In the genomic region with DNA sequence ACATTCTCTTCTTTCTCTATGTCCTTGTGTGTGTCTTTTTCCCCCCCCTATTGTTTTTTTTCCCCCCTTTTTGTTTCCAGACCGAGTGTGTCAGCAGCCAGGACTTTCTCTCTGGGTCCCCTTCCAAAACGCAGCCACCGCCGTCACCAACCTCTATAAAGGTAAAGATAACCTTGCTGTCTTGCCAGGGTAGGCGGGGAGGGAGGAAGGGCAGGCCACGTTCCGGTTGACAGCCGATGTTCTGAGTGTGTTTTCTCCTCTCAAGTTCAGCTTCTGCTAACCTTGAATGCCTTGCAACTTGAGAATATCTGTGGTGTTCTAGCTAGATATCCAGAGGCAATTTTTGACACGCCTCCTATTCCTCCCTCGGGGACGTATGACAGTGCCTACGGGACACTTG, we compare ENCODE assay signal across 8 mouse cellular contexts. TPM values are rescaled to one million over a fixed set of nuclear protein-coding genes. Genes with fewer than 3 reads are reported as not detected.
A peak's percentile ranks its signal among the peaks of the same experiment; 100 is the strongest.
DNase-seq lines count a peak whose midpoint lies in the region; ATAC-seq and TF ChIP-seq lines count a peak whose summit lies in the region.

No protein-coding gene starts in this region.

- H3K27me3 ChIP-seq in heart, embryonic 10.5 days (ENCODE audit: insufficient read depth, poor library complexity, severe bottlenecking) = no peaks in the 10 kb centered on the region
- H3K27me3 ChIP-seq in kidney, embryonic 16.5 days (ENCODE audit: insufficient read depth, low read length) = no peaks in the 10 kb centered on the region
- H3K27me3 ChIP-seq in midbrain, embryonic 11.5 days (ENCODE audit: control insufficient read depth, insufficient read depth, low read length) = no peaks in the 10 kb centered on the region
- H3K27me3 ChIP-seq in thymus, adult 2 months (ENCODE audit: control insufficient read depth, insufficient read depth, low read length) = no peaks in the 10 kb centered on the region

- WGBS in heart, embryonic 10.5 days = 6% methylated on average over 12 of the region's 12 CpGs
- WGBS in kidney, embryonic 16.5 days = 1% methylated on average over 12 of the region's 12 CpGs
- WGBS in midbrain, embryonic 11.5 days = 6% methylated on average over 12 of the region's 12 CpGs
- WGBS in thymus, adult 2 months = 15% methylated on average over 12 of the region's 12 CpGs

- peak overlapping the region; percentile 94 for H3K9ac ChIP-seq in kidney, embryonic 16.5 days (replicated peaks; ENCODE audit: low read length)
- peak overlapping the region; percentile 95 for H3K9ac ChIP-seq in midbrain, embryonic 11.5 days (ENCODE audit: low read length)

- peak overlapping the region; percentile 97 for H3K27ac ChIP-seq in heart, embryonic 10.5 days
- H3K27ac ChIP-seq in kidney, embryonic 16.5 days (ENCODE audit: low read length) = peak overlapping the region; percentile 92
- no peak overlapping the region; the same call in 1 of the 2 replicates for H3K27ac ChIP-seq in midbrain, embryonic 11.5 days (ENCODE audit: low read depth, low read length)
- peak overlapping the region; percentile 13; the same call in 1 of the 2 replicates for H3K27ac ChIP-seq in thymus, adult 2 months (ENCODE audit: control insufficient read depth, insufficient read depth, low read length)

- peaks cover 34% of the 10 kb centered on the region for H3K36me3 ChIP-seq in heart, embryonic 10.5 days
- peaks cover 10% of the 10 kb centered on the region; the same call in 1 of the 2 replicates for H3K36me3 ChIP-seq in kidney, embryonic 16.5 days (ENCODE audit: insufficient read depth, low read length)
- H3K36me3 ChIP-seq in midbrain, embryonic 11.5 days (ENCODE audit: control insufficient read depth, insufficient read depth, low read length) = peaks cover 3% of the 10 kb centered on the region; the same call in 1 of the 2 replicates
- peaks cover 4% of the 10 kb centered on the region; the same call in 1 of the 2 replicates for H3K36me3 ChIP-seq in thymus, adult 2 months (ENCODE audit: control insufficient read depth, insufficient read depth, low read length)

- H3K9me3 ChIP-seq in heart, embryonic 10.5 days = no peaks in the 10 kb centered on the region
- no peaks in the 10 kb centered on the region for H3K9me3 ChIP-seq in kidney, embryonic 16.5 days (ENCODE audit: low read length)
- H3K9me3 ChIP-seq in midbrain, embryonic 11.5 days (ENCODE audit: control insufficient read depth, low read length) = no peaks in the 10 kb centered on the region

- peak; percentile 15 to 25 for DNase-seq in left cerebral cortex, postnatal 36 days (ENCODE audit: low spot score in 2 of 2)
- no peak for DNase-seq in left cerebral cortex, adult 9 months (ENCODE audit: low spot score in 2 of 2)
- DNase-seq in cerebellum, postnatal 14 days = peak; percentile 32 to 41
- no peak for DNase-seq in heart, embryonic 10.5 days (ENCODE audit: low spot score)
- no peak for DNase-seq in midbrain, embryonic 11.5 days (ENCODE audit: low spot score, missing footprints)
- peak; percentile 27 for DNase-seq in thymus, adult 2 months
- no peak for DNase-seq in frontal cortex, adult 2 months (ENCODE audit: extremely low spot score in 1 of 2, low spot score in 1 of 2)

- TF ChIP-seq CTCF in thymus, adult 2 months (IDR thresholded peaks at IDR 0.05; ENCODE audit: borderline replicate concordance, control insufficient read depth, extremely low read depth, insufficient read depth, low read length, poor library complexity) = no peak

- no peak for TF ChIP-seq POLR2A in thymus, adult 2 months (IDR thresholded peaks at IDR 0.05; ENCODE audit: control insufficient read depth, extremely low read depth, insufficient read depth, low read length, poor library complexity)

- peak overlapping the region; percentile 92 for H3K4me3 ChIP-seq in heart, embryonic 10.5 days
- peak overlapping the region; percentile 98 for H3K4me3 ChIP-seq in kidney, embryonic 16.5 days (ENCODE audit: low read length)
- H3K4me3 ChIP-seq in midbrain, embryonic 11.5 days (ENCODE audit: low read depth, low read length) = peak overlapping the region; percentile 99
- peak overlapping the region; percentile 89 for H3K4me3 ChIP-seq in thymus, adult 2 months (ENCODE audit: control insufficient read depth, insufficient read depth, low read length)

- peak overlapping the region; percentile 94 for H3K4me2 ChIP-seq in kidney, embryonic 16.5 days (replicated peaks; ENCODE audit: low read depth, low read length)
- peak overlapping the region; percentile 61 for H3K4me2 ChIP-seq in midbrain, embryonic 11.5 days

- H3K4me1 ChIP-seq in heart, embryonic 10.5 days = peaks cover 18% of the 10 kb centered on the region; the same call in 1 of the 2 replicates
- peaks cover 41% of the 10 kb centered on the region for H3K4me1 ChIP-seq in kidney, embryonic 16.5 days (ENCODE audit: insufficient read depth, low read length)
- H3K4me1 ChIP-seq in midbrain, embryonic 11.5 days (ENCODE audit: control insufficient read depth, insufficient read depth, low read length) = peaks cover 20% of the 10 kb centered on the region
- peaks cover 9% of the 10 kb centered on the region for H3K4me1 ChIP-seq in thymus, adult 2 months (replicated peaks; ENCODE audit: control insufficient read depth, insufficient read depth, low read length)

- intact Hi-C loops in left cerebral cortex, postnatal 36 days (cut with DNase I) = loop anchor here (10.0 kb wide), 1 partner anchor 126 kb away; no protein-coding TSS in a partner anchor

- no peak for ATAC-seq in kidney, embryonic 16.5 days (ENCODE audit: low FRiP score, low TSS enrichment)
- no peak for ATAC-seq in midbrain, embryonic 11.5 days (ENCODE audit: low FRiP score)

RNA-seq across cellular contexts. Expression of gene 1810013L24Rik, which starts 1.3 kb away (rescaled TPM):
- total RNA-seq in left cerebral cortex, postnatal 36 days (2021) = 100 to 1,000 TPM in 1 of 2 experiments, 10 to 100 TPM in 1; 98.2 to 105 TPM
- polyA plus RNA-seq in heart, embryonic 10.5 days (2016; fragmentation: Nextera tagmentation; extraction: Ambion mirVana) = 17.3 and 21.3 TPM in 2 replicates
- 18.5 and 19.8 TPM in 2 replicates for polyA plus RNA-seq in kidney, embryonic 16.5 days (2015; fragmentation: Nextera tagmentation; extraction: Ambion mirVana)
- polyA plus RNA-seq in midbrain, embryonic 11.5 days (2014; fragmentation: Nextera tagmentation; extraction: Ambion mirVana) = 21.6 and 23.7 TPM in 2 replicates
- 28.4 and 29.5 TPM in 2 replicates for polyA plus RNA-seq in thymus, adult 2 months (2012; rRNA removed)
- 47.8 and 47.9 TPM in 2 replicates for polyA plus RNA-seq in frontal cortex, adult 2 months (2012; rRNA removed)

RNA-seq across cellular contexts. Expression of gene Usp7, which starts 39.1 kb away (rescaled TPM):
- total RNA-seq in left cerebral cortex, postnatal 36 days (2021) = 100 to 1,000 TPM; 134 to 175 TPM
- polyA plus RNA-seq in heart, embryonic 10.5 days (2016; fragmentation: Nextera tagmentation; extraction: Ambion mirVana) = 16.8 and 24.3 TPM in 2 replicates
- polyA plus RNA-seq in kidney, embryonic 16.5 days (2015; fragmentation: Nextera tagmentation; extraction: Ambion mirVana) = 23.8 and 29.5 TPM in 2 replicates
- 35.7 and 41.0 TPM in 2 replicates for polyA plus RNA-seq in midbrain, embryonic 11.5 days (2014; fragmentation: Nextera tagmentation; extraction: Ambion mirVana)
- 81.7 and 94.8 TPM in 2 replicates for polyA plus RNA-seq in thymus, adult 2 months (2012; rRNA removed)
- polyA plus RNA-seq in frontal cortex, adult 2 months (2012; rRNA removed) = 110 and 118 TPM in 2 replicates

Comparison
In these comparisons a context has a peak if more than half of its experiments do, and no peak if none do; other contexts are left out.
1. DNase-seq: peak in left cerebral cortex, postnatal 36 days (2 of 2), cerebellum, postnatal 14 days (2 of 2) and thymus, adult 2 months (single experiment); none in left cerebral cortex, adult 9 months (0 of 2), heart, embryonic 10.5 days (single experiment), midbrain, embryonic 11.5 days (single experiment) and frontal cortex, adult 2 months (0 of 2).
2. Peak in every context shown above with its lines, with median percentiles within 50 percentile points of each other: H3K4me3 ChIP-seq.